Mouse (Mus musculus) forebrain, embryonic 15.5 days (tissue): ENCODE data around the gene Maco1. TPM values are rescaled to one million over a fixed set of nuclear protein-coding genes. Genes with fewer than 3 reads are reported as not detected.

Experiments
- ATAC-seq: fragments of 200-750 bp; cut with Nextera tagmentation; replicated peaks from 2 replicates; pipeline ENCODE4 v1.8.0; 2017; ENCODE audit warnings: mild to moderate bottlenecking, moderate TSS enrichment, moderate library complexity
- H3K27ac ChIP-seq: fragments of 300-500 bp; sonication (generic); replicated peaks from 2 replicates; pipeline ENCODE4 v1.5.1; 2015; ENCODE audit warnings: mild to moderate bottlenecking, inconsistent platforms
- H3K27me3 ChIP-seq: fragments of 300-500 bp; sonication (generic); 2 replicates; pipeline ENCODE4 v1.6.1; 2015; ENCODE audit warnings: inconsistent platforms
- H3K36me3 ChIP-seq: fragments of 300-500 bp; sonication (generic); 2 replicates; pipeline ENCODE4 v1.6.1; 2015; ENCODE audit warnings: mild to moderate bottlenecking, inconsistent platforms
- H3K4me1 ChIP-seq: fragments of 300-500 bp; sonication (generic); 2 replicates; pipeline ENCODE4 v1.6.1; 2015; ENCODE audit warnings: inconsistent platforms
- H3K4me2 ChIP-seq: fragments of 300-500 bp; sonication (generic); replicated peaks from 2 replicates; pipeline ENCODE4 v1.6.1; 2015; ENCODE audit warnings: mild to moderate bottlenecking, inconsistent platforms
- H3K4me3 ChIP-seq: fragments of 300-500 bp; sonication (generic); 2 replicates; pipeline ENCODE4 v1.5.1; 2015; ENCODE audit warnings: mild to moderate bottlenecking, inconsistent platforms
- H3K9ac ChIP-seq: fragments of 300-500 bp; sonication (generic); replicated peaks from 2 replicates; pipeline ENCODE4 v1.6.1; 2015; ENCODE audit warnings: mild to moderate bottlenecking, inconsistent platforms
- H3K9me3 ChIP-seq: fragments of 300-500 bp; sonication (generic); 2 replicates; pipeline ENCODE4 v1.6.1; 2016; ENCODE audit warnings: inconsistent platforms
- WGBS: fragments of 180-500 bp; shearing (Covaris S2); methylation state at CpG from one replicate; pipeline ENCODE4 v1.1.7; 2015; ENCODE audit warnings: mixed read lengths; 5-methylcytosine and 5-hydroxymethylcytosine counted together
- polyA plus RNA-seq: library from polyadenylated mRNA; unstranded; fragments of >200 nt; fragmentation: Nextera tagmentation; extraction: Ambion mirVana; gene quantifications from 2 replicates; pipeline ENCODE4 v1.2.1, GENCODE M21; 2015

The Maco1 gene
- polyA plus RNA-seq, 1 experiment from 2014 or later, result 112 TPM

GRCm38 (mm10) chr4:134869815-134870375, 16.8 kb upstream of the Maco1 start:
- H3K4me3 ChIP-seq, result no peak overlapping the region
- no peak overlapping the region for H3K27ac ChIP-seq
- H3K36me3 ChIP-seq, result no peaks in the 10 kb centered on the region
- no peaks in the 10 kb centered on the region for H3K9me3 ChIP-seq
- H3K9ac ChIP-seq, result no peak overlapping the region
- H3K27me3 ChIP-seq, result peaks cover 24% of the 10 kb centered on the region; the same call in 1 of the 2 replicates
- no peak for ATAC-seq
- H3K4me1 ChIP-seq, result no peaks in the 10 kb centered on the region
- H3K4me2 ChIP-seq, result no peak overlapping the region
- WGBS, result 43% methylated on average over 7 of the region's 7 CpGs

- Histone ChIP-seq H3K9me3 (no peaks in the 10 kb centered on the region), H3K4me1 (no peaks in the 10 kb centered on the region), H3K27ac (no peak overlapping the region), H3K36me3 (no peaks in the 10 kb centered on the region), H3K27me3 (peaks cover 24% of the 10 kb centered on the region; the same call in 1 of the 2 replicates), H3K4me2 (no peak overlapping the region), H3K4me3 (no peak overlapping the region), H3K9ac (no peak overlapping the region)
- no peak for ATAC-seq
- WGBS, result 11% methylated on average over 16 of the region's 16 CpGs
Measured at GRCm38 (mm10) chr4:134869068-134869730, 16.1 kb upstream of the Maco1 start.

GRCm38 (mm10) chr4:134868490-134868889, 15.3 kb upstream of the Maco1 start:
- H3K4me3 ChIP-seq, result no peak overlapping the region
- no peaks in the 10 kb centered on the region for H3K36me3 ChIP-seq
- 26% methylated on average over 9 of the region's 9 CpGs for WGBS
- no peak overlapping the region for H3K4me2 ChIP-seq
- H3K27me3 ChIP-seq, result peaks cover 24% of the 10 kb centered on the region; the same call in 1 of the 2 replicates
- ATAC-seq, result no peak
- no peaks in the 10 kb centered on the region for H3K4me1 ChIP-seq
- H3K27ac ChIP-seq, result no peak overlapping the region
- H3K9me3 ChIP-seq, result no peaks in the 10 kb centered on the region
- no peak overlapping the region for H3K9ac ChIP-seq

GRCm38 (mm10) chr4:134868065-134868464, 14.9 kb upstream of the Maco1 start:
- H3K27ac ChIP-seq, result no peak overlapping the region
- no peaks in the 10 kb centered on the region for H3K9me3 ChIP-seq
- no peak for ATAC-seq
- H3K36me3 ChIP-seq, result no peaks in the 10 kb centered on the region
- H3K4me1 ChIP-seq, result no peaks in the 10 kb centered on the region
- H3K9ac ChIP-seq, result no peak overlapping the region
- H3K4me2 ChIP-seq, result no peak overlapping the region
- H3K27me3 ChIP-seq, result peaks cover 24% of the 10 kb centered on the region; the same call in 1 of the 2 replicates
- no peak overlapping the region for H3K4me3 ChIP-seq
- 91% methylated on average over 10 of the region's 10 CpGs for WGBS

- no peaks in the 10 kb centered on the region for H3K9me3 ChIP-seq
- peaks cover 24% of the 10 kb centered on the region; the same call in 1 of the 2 replicates for H3K27me3 ChIP-seq
- H3K27ac ChIP-seq, result no peak overlapping the region
- H3K9ac ChIP-seq, result no peak overlapping the region
- H3K4me3 ChIP-seq, result no peak overlapping the region
- H3K4me1 ChIP-seq, result no peaks in the 10 kb centered on the region
- no peak overlapping the region for H3K4me2 ChIP-seq
- H3K36me3 ChIP-seq, result no peaks in the 10 kb centered on the region
- WGBS, result 86% methylated on average over 8 of the region's 8 CpGs
- no peak for ATAC-seq
Measured at GRCm38 (mm10) chr4:134867661-134868060, 14.5 kb upstream of the Maco1 start.

GRCm38 (mm10) chr4:134867213-134867612, 14.1 kb upstream of the Maco1 start:
- Histone ChIP-seq H3K9ac (no peak overlapping the region), H3K27me3 (peaks cover 22% of the 10 kb centered on the region; the same call in 1 of the 2 replicates), H3K27ac (no peak overlapping the region), H3K4me1 (no peaks in the 10 kb centered on the region), H3K9me3 (no peaks in the 10 kb centered on the region), H3K36me3 (no peaks in the 10 kb centered on the region), H3K4me2 (no peak overlapping the region), H3K4me3 (no peak overlapping the region)
- no peak for ATAC-seq
- WGBS, result 89% methylated on average over 8 of the region's 8 CpGs

GRCm38 (mm10) chr4:134865789-134866188, 12.6 kb upstream of the Maco1 start:
- WGBS, result 92% methylated on average over 5 of the region's 5 CpGs
- no peak for ATAC-seq
- no peaks in the 10 kb centered on the region for H3K36me3 ChIP-seq

GRCm38 (mm10) chr4:134865340-134865739, 12.2 kb upstream of the Maco1 start:
- 80% methylated on average over 6 of the region's 6 CpGs for WGBS
- ATAC-seq, result no peak
- no peaks in the 10 kb centered on the region for H3K36me3 ChIP-seq
- no peak overlapping the region for H3K4me3 ChIP-seq
- H3K9ac ChIP-seq, result no peak overlapping the region
- H3K9me3 ChIP-seq, result no peaks in the 10 kb centered on the region
- no peak overlapping the region for H3K4me2 ChIP-seq
- H3K27ac ChIP-seq, result no peak overlapping the region
- H3K4me1 ChIP-seq, result no peaks in the 10 kb centered on the region
- H3K27me3 ChIP-seq, result peaks cover 17% of the 10 kb centered on the region

More at GRCm38 (mm10) chr4:134865789-134866188, 12.6 kb upstream of the Maco1 start:
- H3K9ac ChIP-seq, result no peak overlapping the region
- no peaks in the 10 kb centered on the region for H3K4me1 ChIP-seq
- no peak overlapping the region for H3K4me2 ChIP-seq
- peaks cover 19% of the 10 kb centered on the region for H3K27me3 ChIP-seq
- no peak overlapping the region for H3K4me3 ChIP-seq
- no peak overlapping the region for H3K27ac ChIP-seq
- no peaks in the 10 kb centered on the region for H3K9me3 ChIP-seq

- Histone ChIP-seq H3K4me3 (no peak within 1 kb of the TSS), H3K9me3 (no peaks in the 10 kb centered on the region), H3K9ac (no peak within 1 kb of the TSS), H3K27me3 (peaks cover 5% of the 10 kb centered on the region), H3K36me3 (no peaks in the 10 kb centered on the region), H3K27ac (no peak within 1 kb of the TSS), H3K4me2 (no peak within 1 kb of the TSS), H3K4me1 (no peaks in the 10 kb centered on the region)
- ATAC-seq, result no peak
- WGBS, result 72% methylated on average over 14 of the region's 14 CpGs
Measured at GRCm38 (mm10) chr4:134863937-134864729, 11.0 kb upstream of the Maco1 start, which contains the start of gene Rhd. Rhd (plus strand) TSS chr4:134864536.

GRCm38 (mm10) chr4:134862996-134863395, 9.9 kb upstream of the Maco1 start:
- Histone ChIP-seq H3K27me3 (peaks cover under 1% of the 10 kb centered on the region; the same call in 1 of the 2 replicates), H3K4me1 (no peaks in the 10 kb centered on the region), H3K9me3 (no peaks in the 10 kb centered on the region), H3K27ac (no peak overlapping the region), H3K9ac (no peak overlapping the region), H3K4me2 (no peak overlapping the region), H3K36me3 (no peaks in the 10 kb centered on the region), H3K4me3 (no peak overlapping the region)
- WGBS, result 79% methylated on average over 7 of the region's 7 CpGs
- no peak for ATAC-seq

GRCm38 (mm10) chr4:134861884-134862283, 8.7 kb upstream of the Maco1 start:
- Histone ChIP-seq H3K27me3 (no peaks in the 10 kb centered on the region; the same call in 1 of the 2 replicates), H3K4me2 (no peak overlapping the region), H3K36me3 (no peaks in the 10 kb centered on the region), H3K4me3 (no peak overlapping the region), H3K27ac (no peak overlapping the region), H3K9me3 (no peaks in the 10 kb centered on the region), H3K4me1 (no peaks in the 10 kb centered on the region), H3K9ac (no peak overlapping the region)
- 87% methylated on average over 6 of the region's 6 CpGs for WGBS
- ATAC-seq, result no peak

- WGBS, result 94% methylated on average over 4 of the region's 4 CpGs
- no peak for ATAC-seq
- no peaks in the 10 kb centered on the region; the same call in 1 of the 2 replicates for H3K4me1 ChIP-seq
- no peak overlapping the region for H3K27ac ChIP-seq
- no peaks in the 10 kb centered on the region for H3K36me3 ChIP-seq
- peaks cover 9% of the 10 kb centered on the region for H3K27me3 ChIP-seq
- no peaks in the 10 kb centered on the region for H3K9me3 ChIP-seq
- H3K4me3 ChIP-seq, result no peak overlapping the region
- H3K4me2 ChIP-seq, result no peak overlapping the region
- no peak overlapping the region for H3K9ac ChIP-seq
Measured at GRCm38 (mm10) chr4:134858494-134858893, 5.3 kb upstream of the Maco1 start.
